Mouse (Mus musculus): ENCODE results near the gene 4931423N10Rik. TPM values are rescaled to one million over a fixed set of nuclear protein-coding genes. Genes with fewer than 3 reads are reported as not detected.
A peak's percentile ranks its signal among the peaks of the same experiment; 100 is the strongest.
"Not testable (repeated sequence)": the region's sequence is repeated elsewhere in the genome, so short reads cannot be mapped to it uniquely, and the experiment has no call there.

4931423N10Rik gene
- polyA plus RNA-seq, 1 experiment from 2014 or later, result not detected

- under 1% methylated on average over 30 of the region's 50 CpGs for WGBS
- H3K27ac ChIP-seq (ENCODE audit: low read depth, low read length), result no peak overlapping the region
- peak overlapping the region; percentile 45 for H3K4me3 ChIP-seq (ENCODE audit: low read depth, low read length)
- H3K9me3 ChIP-seq (ENCODE audit: control insufficient read depth, low read length), result no peaks in the 10 kb centered on the region
- no peaks in the 10 kb centered on the region for H3K36me3 ChIP-seq (ENCODE audit: control insufficient read depth, insufficient read depth, low read length)
- H3K4me2 ChIP-seq, result peak overlapping the region; percentile 60
- DNase-seq (ENCODE audit: low spot score) (no peak), ATAC-seq (replicated peaks; ENCODE audit: low FRiP score) (no peak)
- no peaks in the 10 kb centered on the region for H3K4me1 ChIP-seq (replicated peaks; ENCODE audit: control insufficient read depth, insufficient read depth, low read length)
- H3K9ac ChIP-seq (ENCODE audit: low read depth, low read length), result no peak overlapping the region
- H3K27me3 ChIP-seq (replicated peaks; ENCODE audit: control insufficient read depth, insufficient read depth, low read length), result peaks cover 14% of the 10 kb centered on the region
Measured at GRCm38 (mm10) chr2:23234065-23234773, 26.9 kb downstream of the 4931423N10Rik start.

GRCm38 (mm10) chr2:23290991-23291390 lies 83.7 kb downstream of the 4931423N10Rik start:
- H3K4me3 ChIP-seq (ENCODE audit: low read depth, low read length); H3K9me3 ChIP-seq (ENCODE audit: control insufficient read depth, low read length); H3K36me3 ChIP-seq (ENCODE audit: control insufficient read depth, insufficient read depth, low read length); H3K4me1 ChIP-seq (replicated peaks; ENCODE audit: control insufficient read depth, insufficient read depth, low read length); DNase-seq (ENCODE audit: low spot score); H3K27ac ChIP-seq (ENCODE audit: low read depth, low read length); H3K4me2 ChIP-seq; ATAC-seq (replicated peaks; ENCODE audit: low FRiP score); H3K9ac ChIP-seq (ENCODE audit: low read depth, low read length); H3K27me3 ChIP-seq (replicated peaks; ENCODE audit: control insufficient read depth, insufficient read depth, low read length): not testable (repeated sequence)
- 52% methylated on average over 19 of the region's 19 CpGs for WGBS

- H3K4me2 ChIP-seq, result no peak overlapping the region
- ATAC-seq (replicated peaks; ENCODE audit: low FRiP score), result no peak
- no peaks in the 10 kb centered on the region for H3K9me3 ChIP-seq (ENCODE audit: control insufficient read depth, low read length)
- no peaks in the 10 kb centered on the region for H3K4me1 ChIP-seq (replicated peaks; ENCODE audit: control insufficient read depth, insufficient read depth, low read length)
- H3K4me3 ChIP-seq (ENCODE audit: low read depth, low read length), result no peak overlapping the region
- no peak overlapping the region for H3K27ac ChIP-seq (ENCODE audit: low read depth, low read length)
- no peak for DNase-seq (ENCODE audit: low spot score)
- H3K27me3 ChIP-seq (replicated peaks; ENCODE audit: control insufficient read depth, insufficient read depth, low read length), result no peaks in the 10 kb centered on the region
- 10% methylated on average over 1 of the region's 1 CpGs for WGBS
- H3K9ac ChIP-seq (ENCODE audit: low read depth, low read length), result no peak overlapping the region
- no peaks in the 10 kb centered on the region for H3K36me3 ChIP-seq (ENCODE audit: control insufficient read depth, insufficient read depth, low read length)
Measured at GRCm38 (mm10) chr2:23314869-23315268, 107.6 kb downstream of the 4931423N10Rik start.

Other genes starting within 250 kb of the 4931423N10Rik start
- 31.2 and 33.3 TPM in 2 replicates for gene Abi1, start 167.2 kb upstream of the 4931423N10Rik start, polyA plus RNA-seq (2014; fragmentation: Nextera tagmentation; extraction: Ambion mirVana)
- 17.9 and 20.4 TPM in 2 replicates for gene Acbd5, start 139.3 kb upstream of the 4931423N10Rik start, polyA plus RNA-seq (2014; fragmentation: Nextera tagmentation; extraction: Ambion mirVana)
- 10.1 and 10.6 TPM in 2 replicates for gene Mastl, start 51.5 kb upstream of the 4931423N10Rik start, polyA plus RNA-seq (2014; fragmentation: Nextera tagmentation; extraction: Ambion mirVana)
- 70.6 and 75.7 TPM in 2 replicates for gene Yme1l1, start 51.1 kb upstream of the 4931423N10Rik start, polyA plus RNA-seq (2014; fragmentation: Nextera tagmentation; extraction: Ambion mirVana)
- gene Nxph2, start 113.8 kb downstream of the 4931423N10Rik start, polyA plus RNA-seq (2014; fragmentation: Nextera tagmentation; extraction: Ambion mirVana), result 0.33 TPM in 1 of 2 replicates, not detected in the other

All from liver, embryonic 11.5 days (tissue).